Comparison of ENCODE assay signal across 23 mouse cellular contexts in genomic region chr6:81472506-81472905, GRCm38 (mm10).
DNase-seq lines count a peak whose midpoint lies in the region; ATAC-seq and TF ChIP-seq lines count a peak whose summit lies in the region.
"Had no signal": no experiment of that assay in that cellular context is flagged by ENCODE, and none has a peak within 500 bp of the region (broad histone marks: within the 10 kb centered on the region; RNA-seq: fewer than 3 reads in every experiment).

No protein-coding gene starts in this region.

- no peak overlapping the region for H3K4me3 ChIP-seq in hindbrain, postnatal 0 days (ENCODE audit: low read length)
- no peak overlapping the region for H3K4me3 ChIP-seq in hindbrain, embryonic 11.5 days (ENCODE audit: low read depth, low read length)
- H3K4me3 ChIP-seq: embryonic facial prominence, embryonic 12.5 days; forebrain, embryonic 15.5 days; heart, embryonic 13.5 days; hindbrain, embryonic 13.5 days had no signal

- H3K9me3 ChIP-seq in hindbrain, postnatal 0 days (ENCODE audit: low read length) = no peaks in the 10 kb centered on the region
- no peaks in the 10 kb centered on the region for H3K9me3 ChIP-seq in hindbrain, embryonic 11.5 days (ENCODE audit: control insufficient read depth, low read length)
- H3K9me3 ChIP-seq: embryonic facial prominence, embryonic 12.5 days; forebrain, embryonic 15.5 days; heart, embryonic 13.5 days; hindbrain, embryonic 13.5 days had no signal

- DNase-seq in cerebellum, adult 8-10 months = peak; percentile 17
- no peak for DNase-seq in cerebellum, adult 9-11 months
- DNase-seq in hindbrain, postnatal 0 days (ENCODE audit: low spot score) = peak; percentile 13
- DNase-seq in hindbrain, embryonic 11.5 days (ENCODE audit: low spot score) = no peak
- DNase-seq in right cerebral cortex, adult 18-20 months = peak; percentile 3
- no peak for DNase-seq in right cerebral cortex, postnatal 14 days
- DNase-seq in heart, postnatal 10 days = no peak
- DNase-seq: adrenal gland, postnatal 14 days; B cell, adult 2 months; cerebellum, adult 11 months; gastrocnemius, postnatal 36 days; heart, adult 11 months; heart, postnatal 4 days had no signal

- no peaks in the 10 kb centered on the region for H3K36me3 ChIP-seq in hindbrain, postnatal 0 days (ENCODE audit: insufficient read depth, low read length)
- H3K36me3 ChIP-seq in hindbrain, embryonic 11.5 days (ENCODE audit: control insufficient read depth, insufficient read depth, low read length) = no peaks in the 10 kb centered on the region
- H3K36me3 ChIP-seq: embryonic facial prominence, embryonic 12.5 days; forebrain, embryonic 15.5 days; G1E; heart, embryonic 13.5 days; hindbrain, embryonic 13.5 days had no signal

- H3K4me1 ChIP-seq in hindbrain, postnatal 0 days (ENCODE audit: insufficient read depth, low read length) = no peaks in the 10 kb centered on the region
- no peaks in the 10 kb centered on the region for H3K4me1 ChIP-seq in hindbrain, embryonic 11.5 days (replicated peaks; ENCODE audit: control insufficient read depth, insufficient read depth, low read length)
- H3K4me1 ChIP-seq: embryonic facial prominence, embryonic 12.5 days; forebrain, embryonic 15.5 days had no signal

- H3K4me2 ChIP-seq in hindbrain, postnatal 0 days (ENCODE audit: low read depth, low read length) = no peak overlapping the region
- H3K4me2 ChIP-seq in hindbrain, embryonic 11.5 days (replicated peaks; ENCODE audit: low read depth, low read length) = no peak overlapping the region
- H3K4me2 ChIP-seq: embryonic facial prominence, embryonic 12.5 days; forebrain, embryonic 15.5 days; heart, embryonic 13.5 days; hindbrain, embryonic 13.5 days had no signal

- no peaks in the 10 kb centered on the region for H3K27me3 ChIP-seq in hindbrain, postnatal 0 days (ENCODE audit: insufficient read depth, low read length)
- no peaks in the 10 kb centered on the region for H3K27me3 ChIP-seq in hindbrain, embryonic 11.5 days (ENCODE audit: control insufficient read depth, insufficient read depth, low read length)
- H3K27me3 ChIP-seq: embryonic facial prominence, embryonic 12.5 days; forebrain, embryonic 15.5 days; heart, embryonic 13.5 days; hindbrain, embryonic 13.5 days; Patski had no signal

- 67% methylated on average over 3 of the region's 3 CpGs for WGBS in hindbrain, postnatal 0 days
- WGBS in hindbrain, embryonic 11.5 days = 90% methylated on average over 3 of the region's 3 CpGs

- no peak overlapping the region for H3K27ac ChIP-seq in hindbrain, postnatal 0 days
- no peak overlapping the region for H3K27ac ChIP-seq in hindbrain, embryonic 11.5 days (ENCODE audit: low read depth, low read length)
- H3K27ac ChIP-seq: embryonic facial prominence, embryonic 12.5 days; forebrain, embryonic 15.5 days; heart, embryonic 13.5 days; hindbrain, embryonic 13.5 days had no signal

- ATAC-seq in hindbrain, postnatal 0 days = peak; percentile 45; the same call in 1 of the 2 replicates
- no peak for ATAC-seq in hindbrain, embryonic 11.5 days (ENCODE audit: low FRiP score)
- ATAC-seq: activated CD4-positive, CD25-positive, alpha-beta regulatory T cell, adult 4 months; CD4-positive, CD25-positive, alpha-beta regulatory T cell, adult 4 months; forebrain, embryonic 15.5 days; inflammation-experienced regulatory T-cells, adult 6 months; intestine, postnatal 0 days; Patski had no signal

- no peak for TF ChIP-seq CTCF in hindbrain, postnatal 0 days (IDR thresholded peaks at IDR 0.05; ENCODE audit: low read depth)

- H3K9ac ChIP-seq in hindbrain, postnatal 0 days (replicated peaks; ENCODE audit: low read length) = no peak overlapping the region
- H3K9ac ChIP-seq in hindbrain, embryonic 11.5 days (ENCODE audit: low read depth, low read length) = no peak overlapping the region
- H3K9ac ChIP-seq: embryonic facial prominence, embryonic 12.5 days; forebrain, embryonic 15.5 days; heart, embryonic 13.5 days; hindbrain, embryonic 13.5 days had no signal

- intact Hi-C loops in heart, postnatal 10 days (cut with DNase I) = no loop called here

Comparison
In these comparisons a context has a peak if more than half of its experiments do, and no peak if none do; other contexts are left out.
1. DNase-seq: peak in cerebellum, adult 8-10 months (single experiment), hindbrain, postnatal 0 days (single experiment) and right cerebral cortex, adult 18-20 months (single experiment); none in cerebellum, adult 9-11 months (single experiment), hindbrain, embryonic 11.5 days (single experiment), right cerebral cortex, postnatal 14 days (single experiment) and heart, postnatal 10 days (0 of 2).